Mouse (Mus musculus): ENCODE data around the gene Stra8.

The Stra8 gene

DNA sequence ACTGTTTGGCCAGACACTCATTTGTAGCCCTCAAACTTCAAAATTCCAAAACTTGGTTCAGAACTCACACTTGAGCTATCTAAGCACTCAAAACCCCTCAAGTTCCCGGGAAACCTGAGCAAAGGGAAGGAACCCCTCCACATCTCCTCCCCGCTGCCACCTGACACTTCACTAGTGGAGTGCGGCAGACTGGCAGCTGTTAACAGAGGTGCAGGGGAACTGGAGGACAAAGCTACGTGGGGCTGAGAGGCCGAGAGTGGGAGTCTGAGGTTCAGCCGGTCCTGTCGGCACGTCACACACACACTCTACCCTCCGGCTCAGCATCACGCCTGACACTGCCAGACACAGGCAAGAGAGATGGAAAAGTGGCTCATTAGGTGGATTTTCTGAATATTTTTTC is 16.1 kb upstream of the Stra8 start:
- DNase-seq, result no peak

DNA sequence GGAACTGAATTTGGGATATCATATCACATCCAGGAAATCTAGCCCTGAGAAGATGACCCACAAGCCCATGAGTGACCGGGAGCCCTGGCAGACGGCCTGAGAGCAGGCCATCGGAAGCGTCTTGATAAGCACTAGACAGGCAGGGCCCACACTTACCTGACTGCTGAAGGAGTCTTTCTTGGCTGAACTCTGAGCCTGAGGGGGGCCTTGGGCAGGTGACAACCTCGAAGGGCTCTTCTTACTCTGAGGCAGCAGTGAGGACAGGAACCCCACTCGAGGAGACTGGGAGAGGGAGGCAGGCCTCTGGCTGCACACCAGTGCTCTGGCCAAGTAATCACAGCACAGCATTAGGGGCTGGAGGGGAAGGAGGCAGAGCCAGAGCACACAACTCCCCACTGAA is 15.6 kb upstream of the Stra8 start:
- no peak for DNase-seq

DNA sequence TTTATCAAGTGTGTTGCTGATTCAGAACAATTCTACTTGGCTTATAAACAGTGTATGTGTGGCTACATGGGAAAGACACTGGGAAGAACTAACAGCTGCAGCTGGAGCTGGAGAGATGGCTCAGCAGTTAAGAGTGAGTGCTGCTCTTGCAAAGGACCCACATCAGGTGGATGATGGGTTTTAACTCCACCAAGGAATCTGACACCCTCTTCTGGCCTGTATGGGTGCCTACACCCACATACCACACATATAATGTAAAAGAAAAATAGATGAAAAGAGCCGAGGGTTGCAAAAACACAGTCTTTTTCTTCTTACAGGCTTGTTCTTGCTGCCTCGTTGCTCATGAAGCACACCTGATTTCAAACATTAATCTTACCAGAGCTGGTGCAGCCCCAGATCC is 13.8 kb upstream of the Stra8 start:
- no peak for DNase-seq

DNA sequence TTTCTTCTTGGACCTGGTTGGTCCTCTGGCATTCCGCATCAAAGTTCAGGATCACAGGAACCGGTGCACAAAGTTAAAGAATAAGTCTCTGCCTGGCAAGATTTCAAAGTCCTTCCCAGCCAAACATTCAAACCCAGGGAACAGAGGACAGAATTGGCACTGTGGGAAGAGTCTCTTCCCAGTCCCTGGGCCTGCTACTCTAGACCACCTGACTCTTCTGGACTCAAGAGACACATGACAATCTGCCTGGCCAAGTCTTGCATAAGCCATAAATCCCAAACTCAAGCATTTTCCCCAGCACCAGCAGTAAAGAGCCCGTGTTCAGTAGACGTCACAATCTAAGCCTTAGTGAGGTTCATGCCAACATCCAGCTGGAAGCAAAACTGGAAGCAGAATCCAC is 13.3 kb upstream of the Stra8 start:
- no peak for DNase-seq

DNA sequence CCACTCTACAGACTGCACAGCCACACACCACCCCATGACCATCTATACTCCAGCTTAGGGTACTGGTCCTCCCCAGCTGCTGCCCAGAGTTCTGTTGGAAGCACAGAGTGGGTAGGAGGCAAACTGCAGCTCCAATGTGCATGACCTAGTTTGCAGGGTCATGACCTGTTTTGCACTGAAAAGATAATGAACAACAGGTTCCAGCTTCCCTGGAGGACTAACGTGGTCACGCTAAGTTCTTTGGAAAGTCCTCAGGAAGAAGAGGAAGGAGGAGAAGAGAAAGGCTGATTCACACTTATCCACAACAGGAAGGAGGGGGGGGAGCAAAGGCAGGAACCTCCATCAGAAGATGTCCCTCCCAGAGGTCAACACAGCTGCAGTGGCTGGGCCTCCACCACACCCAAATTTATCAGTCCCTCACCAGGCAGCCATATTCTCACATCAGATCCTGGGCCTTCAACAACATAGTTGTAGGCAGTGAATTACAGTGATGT is 12.8 kb upstream of the Stra8 start:
- no peak for DNase-seq

DNA sequence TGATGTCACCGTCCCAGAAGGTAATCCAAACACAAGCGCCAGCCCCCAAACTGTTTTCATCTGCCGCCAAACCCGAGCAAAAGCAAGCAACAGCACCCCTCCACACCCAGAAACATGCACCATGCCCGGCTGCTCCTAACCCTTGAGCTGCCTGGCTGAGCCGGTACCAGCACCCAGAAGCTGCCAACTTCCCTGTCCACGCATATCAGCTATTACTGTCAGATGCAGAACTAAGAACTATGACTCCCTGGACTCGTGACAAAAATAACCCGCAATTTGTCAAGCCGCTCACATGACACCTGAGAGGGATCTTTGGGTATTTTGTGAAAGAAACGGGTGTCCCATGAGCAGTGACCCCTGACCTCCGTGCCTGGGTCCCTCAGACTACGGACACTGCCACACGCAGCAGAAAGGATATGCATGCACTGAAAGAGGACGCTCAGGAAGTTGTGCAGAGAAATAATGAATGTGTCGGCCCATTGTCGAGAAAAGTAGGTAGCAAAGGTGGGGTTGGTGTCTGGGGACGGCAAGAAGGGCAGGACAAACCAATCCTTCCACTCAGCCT is 12.2 kb upstream of the Stra8 start:
- no peak for DNase-seq

DNA sequence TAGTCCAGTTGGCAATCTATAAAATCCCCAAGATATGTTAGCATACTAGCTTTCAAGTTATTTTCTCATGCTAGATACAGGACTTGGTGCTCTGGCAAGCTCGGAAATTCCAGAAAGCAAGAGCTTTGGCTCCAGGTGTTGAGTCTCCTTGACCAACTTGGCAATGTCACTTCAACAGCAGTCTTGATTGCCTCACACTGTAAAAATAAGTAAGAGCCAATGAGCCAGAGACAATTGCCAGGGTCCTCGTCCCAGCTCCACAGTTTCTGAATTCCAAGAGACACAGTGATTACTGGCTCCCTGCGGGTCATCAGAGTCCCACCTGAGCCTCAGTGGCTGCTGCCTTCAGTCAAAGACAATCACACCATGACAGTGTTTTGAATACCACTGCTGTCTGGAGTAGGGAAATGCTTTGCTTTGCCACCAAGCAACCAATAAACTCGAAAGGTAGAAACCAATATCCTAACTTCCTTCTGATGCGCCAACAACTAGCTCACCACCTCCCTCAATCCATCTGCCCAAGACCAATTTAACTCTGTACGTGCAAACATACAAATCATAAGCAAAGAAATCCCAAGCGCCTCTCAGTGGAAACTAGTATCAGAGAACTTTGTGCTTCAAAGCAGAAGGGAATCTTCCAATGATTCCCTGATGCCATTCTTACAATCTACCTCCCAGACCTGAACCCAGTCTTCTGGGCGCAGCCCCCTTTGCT is 10.2 kb upstream of the Stra8 start:
- no peak for DNase-seq

DNA sequence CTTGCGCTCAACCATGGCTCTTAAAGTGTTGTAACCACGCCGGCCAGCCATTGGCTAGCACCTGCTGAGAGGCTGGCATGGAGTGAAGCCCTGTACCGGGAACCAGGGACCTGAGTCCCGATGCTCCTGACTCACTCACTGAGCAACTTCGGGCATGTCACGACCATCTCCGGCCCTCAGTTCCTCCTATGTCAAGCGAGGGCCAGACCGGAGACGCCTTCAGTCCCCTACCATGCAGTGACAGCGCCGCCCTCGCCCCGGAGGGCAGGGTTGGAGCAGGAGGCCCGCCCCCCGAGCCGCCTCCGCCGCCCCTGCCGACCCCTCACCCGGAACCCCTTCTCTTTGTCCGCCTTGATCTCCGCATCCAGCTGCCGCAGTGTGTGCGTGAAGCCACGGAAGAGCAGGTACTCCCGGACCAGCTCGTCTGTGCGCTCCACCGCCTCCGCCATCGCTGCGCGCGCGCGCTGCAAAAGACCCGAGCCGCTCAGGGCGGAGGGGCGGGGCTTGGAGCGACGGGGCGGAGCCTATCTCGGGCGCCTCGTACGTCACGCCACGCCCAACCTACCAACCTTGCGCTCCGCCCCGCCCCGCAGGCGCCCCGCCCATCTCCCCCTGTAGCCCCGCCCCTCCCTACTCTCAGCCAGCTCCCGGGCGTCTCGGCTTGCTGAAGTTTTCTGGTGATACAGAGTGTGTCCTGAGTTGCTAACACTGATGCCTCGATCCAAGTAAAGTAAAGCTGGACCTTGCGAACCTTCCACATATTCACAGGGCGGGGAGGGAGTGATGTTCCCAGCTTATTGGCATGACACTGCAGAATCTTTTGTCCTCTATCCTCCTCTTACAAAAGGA is 9.4 kb upstream of the Stra8 start, which contains the start of gene Wdr91:
TSS of gene Wdr91 (minus strand) at position 506 of the 849 bp plus-strand sequence.
- peak; percentile 88 for DNase-seq

DNA sequence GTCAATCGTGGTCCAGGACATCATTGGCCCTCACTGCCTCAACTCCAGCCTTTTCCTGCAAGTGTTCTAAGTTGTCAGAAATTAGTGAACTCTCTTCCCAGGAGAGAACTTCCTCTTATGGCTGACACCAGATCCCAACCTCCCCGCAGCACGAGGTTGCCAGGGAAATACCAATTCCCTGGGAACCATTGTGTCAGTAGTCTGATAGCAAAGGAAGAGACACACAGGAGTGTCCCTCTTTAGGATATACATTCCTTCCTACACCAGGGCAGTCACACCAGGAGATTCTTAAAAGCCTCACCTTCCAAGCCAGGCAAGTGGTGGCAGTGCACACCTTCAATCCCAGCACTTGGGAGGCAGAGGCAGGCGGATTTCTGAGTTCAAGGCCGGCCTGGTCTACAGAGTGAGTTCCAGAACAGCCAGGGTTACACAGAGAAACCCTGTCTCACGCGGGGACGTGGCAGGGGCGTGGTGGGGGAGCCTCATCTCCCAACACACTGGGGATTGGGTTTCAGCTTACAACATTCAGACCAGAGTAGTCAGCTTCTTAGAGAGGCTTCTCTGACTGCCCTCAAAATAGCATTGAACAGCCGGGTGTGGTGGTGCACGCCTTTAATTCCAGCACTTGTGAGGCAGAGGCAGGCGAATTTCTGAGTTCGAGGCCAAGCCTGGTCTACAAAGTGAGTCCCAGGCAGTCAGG is 6.5 kb upstream of the Stra8 start:
- no peak for DNase-seq

DNA sequence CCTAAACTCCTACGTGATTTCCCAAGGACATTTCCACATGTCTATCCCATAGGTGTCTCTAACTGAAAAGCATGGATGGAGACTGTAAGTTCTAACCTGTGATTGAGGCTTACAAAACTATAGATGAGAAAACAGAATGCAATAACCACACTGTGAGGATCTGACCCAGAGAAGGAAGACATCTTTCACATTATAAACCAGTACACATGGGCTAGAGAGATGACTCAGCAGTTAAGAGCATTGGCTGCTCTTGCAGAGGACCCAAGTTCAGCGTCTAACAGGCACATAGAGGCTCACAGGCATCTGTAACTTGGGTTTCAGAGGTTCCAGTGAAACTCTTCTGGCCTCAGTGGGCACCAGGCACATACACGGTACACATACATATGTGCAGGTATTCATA is 5.5 kb upstream of the Stra8 start:
- DNase-seq, result no peak

DNA sequence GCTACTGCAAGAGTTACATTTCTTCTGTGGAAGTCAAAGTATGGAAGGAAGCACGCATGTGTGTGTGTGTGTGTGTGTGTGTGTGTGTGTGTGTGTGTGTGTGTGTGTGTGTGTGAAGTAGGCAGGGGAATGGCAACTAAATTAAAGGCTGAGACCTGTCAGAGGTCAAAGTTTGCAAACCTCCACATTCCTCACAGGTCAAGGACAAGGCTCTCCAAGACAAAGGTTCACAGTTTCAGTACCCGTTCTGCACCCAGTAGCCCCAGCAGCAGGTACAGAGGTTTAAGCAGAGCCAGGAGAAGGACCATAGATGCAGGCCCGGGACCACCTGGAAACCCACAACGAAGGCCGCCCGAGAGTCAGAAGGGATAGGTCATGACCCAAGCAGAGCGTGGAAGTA is 817 bp upstream of the Stra8 start:
- DNase-seq, result no peak

DNA sequence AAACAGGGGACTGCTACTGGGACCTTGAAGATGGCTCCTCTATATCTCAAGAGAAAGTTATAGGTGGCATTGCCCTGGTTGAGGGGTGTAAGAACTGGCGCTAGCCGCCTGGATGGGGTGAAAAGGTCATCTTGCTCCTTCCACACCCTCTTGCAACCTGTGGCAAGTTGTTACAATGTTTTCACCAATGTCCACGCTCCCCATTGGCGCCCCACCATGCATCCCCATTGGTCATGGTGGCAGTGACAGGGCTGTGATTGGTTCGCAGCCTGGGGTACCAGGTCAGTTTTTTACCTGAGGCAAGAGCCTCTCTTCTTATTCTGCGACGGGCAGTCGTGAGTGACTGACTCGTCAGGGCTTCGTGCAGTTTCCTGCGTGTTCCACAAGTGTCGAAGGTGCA is 668 bp downstream of the Stra8 start:
- no peak for DNase-seq

DNA sequence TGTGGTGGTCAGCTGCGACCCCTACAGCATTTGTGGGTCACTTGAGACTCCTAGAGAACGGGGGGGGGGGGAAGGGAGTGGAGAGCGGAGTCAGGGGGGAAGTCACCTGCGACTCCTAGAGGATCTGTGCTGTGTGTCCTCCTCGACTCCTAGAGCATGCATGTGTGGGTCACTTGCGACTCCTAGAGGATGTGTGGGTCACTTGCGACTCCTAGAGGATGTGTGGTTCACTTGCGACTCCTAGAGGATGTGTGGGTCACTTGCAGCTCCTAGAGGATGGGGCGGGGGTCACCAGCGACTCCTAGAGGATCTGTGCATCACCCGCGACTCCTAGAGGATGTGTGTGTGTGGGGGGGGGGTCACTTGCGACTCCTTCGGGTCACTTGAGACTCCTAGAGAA is 2.0 kb downstream of the Stra8 start:
- DNase-seq, result no peak

DNA sequence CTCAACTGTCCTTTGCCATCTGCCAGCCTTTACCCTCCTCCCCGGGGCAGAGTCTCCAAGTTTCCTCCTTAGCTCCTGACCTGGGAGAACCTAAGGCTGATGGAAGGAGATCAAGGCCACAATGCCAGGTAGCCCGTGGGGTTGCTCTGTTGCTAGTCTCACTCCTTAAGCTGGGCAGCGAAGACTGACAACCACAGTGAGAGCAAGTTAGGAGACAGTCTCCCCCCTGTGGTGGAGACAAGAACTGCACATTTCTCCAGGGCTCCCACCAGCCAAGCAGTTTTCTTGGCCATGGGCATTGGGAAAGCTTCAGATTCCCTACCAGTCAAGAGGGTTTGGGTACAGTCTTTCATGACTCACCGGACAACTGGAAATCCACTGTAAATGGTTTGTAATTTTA is 7.2 kb downstream of the Stra8 start:
- DNase-seq, result peak; percentile 48

DNA sequence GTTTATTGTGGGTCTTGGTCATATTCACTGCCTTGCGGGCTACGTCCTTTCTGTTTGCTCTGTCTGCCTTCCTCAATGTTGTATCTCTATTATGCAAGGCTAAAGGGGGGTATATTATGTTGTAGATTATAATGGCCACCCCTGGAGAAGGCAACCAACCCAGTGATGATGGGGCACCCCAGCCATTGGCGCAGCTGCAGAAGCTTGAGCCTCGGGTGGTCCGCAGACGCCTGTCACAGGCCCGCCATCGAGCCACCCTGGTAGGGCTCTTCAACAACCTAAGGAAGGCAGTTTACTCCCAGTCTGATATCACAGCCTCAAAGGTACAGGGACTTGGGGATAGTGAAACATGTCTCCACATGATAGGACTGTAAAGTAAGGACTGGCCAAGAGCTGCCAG is 7.6 kb downstream of the Stra8 start:
- no peak for DNase-seq

DNA sequence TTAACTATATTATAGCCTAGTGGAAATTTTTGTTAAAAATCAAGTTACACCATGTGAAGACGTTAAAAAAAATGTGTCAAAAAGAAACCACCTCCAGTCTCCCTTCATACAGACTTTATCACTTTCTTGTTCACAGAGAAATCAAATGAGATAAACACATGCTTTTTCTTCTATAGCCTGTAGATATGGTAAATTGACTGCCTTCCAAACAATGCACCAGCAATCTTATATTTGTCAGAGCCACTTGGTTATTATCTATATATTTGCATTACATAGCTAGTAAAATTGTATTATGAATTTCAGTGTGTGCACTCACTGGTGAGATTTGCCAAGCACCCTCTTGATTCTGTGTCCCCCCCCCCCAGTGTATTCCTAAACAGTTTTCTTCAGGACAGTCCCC is 12.7 kb downstream of the Stra8 start:
- DNase-seq, result no peak

DNA sequence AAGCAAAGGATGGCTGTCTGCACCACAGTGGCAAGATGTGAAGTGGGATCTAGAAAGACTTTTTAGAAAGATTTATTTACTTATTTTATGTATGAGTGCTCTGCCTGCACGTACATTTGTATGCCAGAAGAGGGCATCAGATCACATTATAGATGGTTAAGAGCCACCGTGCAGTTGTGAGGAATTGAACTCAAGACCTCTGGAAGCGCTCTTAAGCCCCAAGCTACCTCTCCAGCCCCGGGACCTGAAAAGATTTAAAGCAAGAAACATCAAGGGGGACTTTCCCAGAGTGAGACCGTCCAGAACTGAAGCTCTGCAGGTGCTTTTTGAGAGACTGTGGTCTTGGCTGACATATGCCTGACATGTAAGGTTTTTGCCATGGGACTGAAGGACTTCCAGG is 16.8 kb downstream of the Stra8 start:
- DNase-seq, result no peak

DNA sequence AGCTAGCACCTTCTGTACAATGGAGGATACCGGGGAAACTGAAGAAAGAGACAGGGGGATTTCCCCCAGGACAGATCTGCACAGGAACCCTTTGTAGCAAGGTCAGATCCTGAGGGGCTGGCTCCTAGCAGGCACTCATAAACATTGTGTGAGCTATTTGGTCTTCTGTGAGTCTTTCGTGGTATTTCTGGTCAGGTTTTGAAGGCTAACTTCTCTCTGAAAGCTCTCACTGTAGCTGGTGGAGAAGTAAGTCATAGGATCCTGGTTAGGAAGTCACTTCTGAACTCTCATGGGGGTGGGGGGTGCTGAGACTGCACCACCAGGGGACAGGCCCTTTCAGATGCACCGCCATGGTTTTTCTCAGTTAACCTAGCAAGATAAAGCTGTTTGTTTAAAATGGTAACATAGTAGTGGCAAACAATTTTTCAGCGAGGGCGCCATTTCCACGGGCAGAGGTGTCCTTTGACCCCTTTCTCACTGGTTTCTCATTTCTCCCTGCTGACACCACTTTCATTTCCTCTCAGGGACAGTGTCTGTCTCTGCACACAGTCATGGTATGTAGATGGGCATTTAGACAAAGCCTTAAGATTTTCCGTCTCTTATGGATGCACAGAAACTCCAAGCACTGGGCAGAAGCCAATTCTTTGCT is 18.4 kb downstream of the Stra8 start:
- no peak for DNase-seq

DNA sequence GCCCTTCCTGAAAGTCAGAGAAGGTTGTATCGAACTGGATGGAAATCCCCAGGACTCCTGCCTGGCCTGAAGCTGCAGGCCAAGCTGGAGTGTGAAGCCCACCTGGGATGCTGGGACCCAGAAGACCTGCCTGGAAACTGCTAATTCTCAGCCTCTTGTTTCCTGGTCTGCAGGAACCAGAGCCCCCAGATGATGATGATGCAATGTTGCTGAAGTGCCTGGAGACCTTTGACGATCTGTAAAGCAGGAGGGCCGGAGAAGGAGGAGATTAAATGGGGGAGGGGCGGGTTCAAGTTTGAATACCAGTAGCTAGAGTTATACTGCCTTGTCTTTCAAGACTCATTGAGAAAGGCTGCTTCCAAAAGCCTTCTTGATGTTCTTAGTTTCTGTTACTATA is 19.0 kb downstream of the Stra8 start:
- DNase-seq, result no peak

DNA sequence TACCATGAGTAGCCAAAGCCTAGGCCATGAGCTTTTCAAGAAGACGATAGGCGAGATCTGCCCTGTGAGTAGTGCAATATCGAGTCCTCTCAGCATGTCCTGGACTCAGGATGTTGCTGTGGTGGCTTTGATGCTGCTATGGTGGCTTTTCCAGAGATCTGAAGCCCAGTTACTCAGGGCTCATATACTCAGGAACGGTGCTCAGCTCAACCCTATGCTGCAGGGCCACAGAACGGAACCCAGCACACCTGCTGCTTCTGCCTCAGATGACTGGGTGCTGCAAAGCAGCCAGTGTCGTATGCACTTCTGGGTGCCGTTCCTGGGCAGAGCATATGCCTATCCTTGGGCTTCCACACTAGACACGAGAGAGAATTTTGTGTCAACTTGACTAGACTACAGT is 19.5 kb downstream of the Stra8 start:
- DNase-seq, result no peak

DNA sequence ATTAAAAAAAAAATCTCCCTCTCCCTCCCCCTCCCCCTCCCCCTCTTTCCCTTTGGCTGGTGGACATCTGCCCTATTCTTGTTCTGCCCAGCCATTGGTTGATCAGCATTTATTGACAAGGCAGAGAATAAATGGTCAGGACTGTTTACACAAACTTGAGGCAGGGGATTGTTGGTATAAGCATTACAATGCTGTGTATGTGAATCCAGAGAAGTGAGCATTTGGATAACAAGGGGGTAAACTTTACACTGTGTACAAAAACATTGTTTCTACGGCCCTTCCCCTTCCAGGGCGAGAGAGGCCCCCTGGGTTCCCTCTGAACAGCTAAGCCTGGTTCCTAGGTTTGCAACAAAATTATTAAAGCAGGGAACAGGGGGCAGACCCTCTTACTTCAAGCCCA is 21.5 kb downstream of the Stra8 start:
- no peak for DNase-seq

DNA sequence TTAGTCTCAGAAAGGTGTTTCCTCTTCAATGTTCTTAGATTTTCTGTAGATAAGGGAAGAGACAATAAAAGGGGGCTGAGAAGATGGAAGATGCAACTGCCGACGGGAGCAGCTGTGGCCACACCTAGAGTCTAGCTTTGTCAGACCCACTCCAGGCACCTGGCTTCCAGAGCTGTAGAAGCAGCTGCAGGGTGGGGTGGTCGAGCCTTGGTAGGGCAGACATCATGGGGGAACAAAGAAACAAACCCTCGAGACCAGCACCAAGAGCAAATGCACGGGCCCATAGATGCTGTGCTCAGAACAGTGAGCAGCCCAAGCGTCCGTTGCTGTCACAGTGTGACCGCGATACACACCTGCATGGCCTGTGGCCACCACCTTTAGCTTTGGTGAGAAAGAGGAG is 22.5 kb downstream of the Stra8 start:
- no peak for DNase-seq

DNA sequence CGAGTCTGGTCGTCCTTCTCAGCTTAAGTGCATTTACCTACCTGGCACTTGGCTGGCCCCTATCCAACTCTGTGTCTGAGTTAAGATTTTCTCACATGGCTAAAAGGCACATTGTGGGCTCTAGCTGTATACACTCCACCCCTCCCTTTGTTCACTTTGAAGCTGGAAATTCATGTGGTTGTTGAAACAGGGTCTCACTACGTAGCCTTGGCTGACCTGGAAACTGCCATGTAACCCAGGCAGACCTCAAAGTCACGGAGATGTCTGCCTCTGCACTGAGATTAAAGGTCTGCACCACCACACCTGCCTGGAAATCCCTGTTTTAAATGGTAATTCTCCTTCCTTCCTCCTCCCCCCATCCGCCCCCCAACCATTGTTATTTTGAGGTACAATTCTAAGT is 23.5 kb downstream of the Stra8 start:
- no peak for DNase-seq

Measured in cerebellum, adult 9-11 months (tissue).